Mouse (Mus musculus): Measurements from ENCODE around the gene Olfr368.

Olfr368 gene

DNA sequence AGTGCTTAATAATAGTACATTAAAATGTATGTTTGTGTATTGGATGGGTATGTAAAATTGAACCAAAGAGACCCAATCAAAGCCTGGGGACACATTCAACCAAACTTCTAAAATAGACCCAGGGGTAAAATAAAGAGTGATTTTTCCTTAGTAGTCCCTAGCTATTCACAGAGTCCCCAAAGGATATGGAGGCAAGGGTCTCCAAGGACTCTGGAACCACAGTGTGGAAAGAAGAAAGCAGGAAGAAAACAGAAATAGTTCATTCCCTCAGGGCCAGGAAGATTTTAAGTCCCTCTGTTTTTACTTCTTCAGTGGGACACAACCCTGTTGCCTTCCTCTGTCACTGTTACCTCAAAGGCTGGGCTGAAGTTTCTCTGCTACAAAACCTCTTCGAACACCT is at the start of gene Olfr368:
TSS of gene Olfr368 (plus strand) at position 301 of the 400 bp plus-strand sequence.
- no peaks in the 10 kb centered on the region for H3K9me3 ChIP-seq (ENCODE audit: low read length)
- H3K27me3 ChIP-seq (ENCODE audit: insufficient read depth, low read length) = no peaks in the 10 kb centered on the region
- no peaks in the 10 kb centered on the region for H3K36me3 ChIP-seq (ENCODE audit: insufficient read depth, low read length)
- no peak within 1 kb of the TSS for H3K4me3 ChIP-seq (replicated peaks; ENCODE audit: low read length)
- no peak for TF ChIP-seq NANOG (IDR thresholded peaks at IDR 0.05; ENCODE audit: borderline replicate concordance, low read length)
- H3K4me1 ChIP-seq (replicated peaks; ENCODE audit: low read depth, low read length) = no peaks in the 10 kb centered on the region; the same call in 1 of the 2 replicates

DNA sequence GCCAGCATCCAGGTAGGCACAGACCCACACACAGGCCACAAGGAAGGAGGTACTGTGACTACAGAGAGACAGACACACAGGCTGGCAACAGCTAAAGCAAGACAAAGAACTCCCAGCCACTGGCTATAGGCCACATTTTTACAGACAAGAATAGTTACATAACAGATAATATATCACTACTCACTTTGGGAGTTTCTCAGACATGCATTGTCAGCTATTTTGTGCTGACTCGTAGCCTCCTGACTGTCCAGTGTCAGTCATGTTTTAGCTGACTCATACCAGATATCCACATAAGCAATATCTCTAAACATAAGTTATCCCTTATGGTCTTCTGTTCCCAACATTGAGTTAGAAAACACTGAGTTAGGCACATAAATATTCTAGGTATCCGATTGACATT is 7.0 kb downstream of the Olfr368 start:
- Histone ChIP-seq H3K36me3 (ENCODE audit: insufficient read depth, low read length) (no peaks in the 10 kb centered on the region), H3K27me3 (ENCODE audit: insufficient read depth, low read length) (no peaks in the 10 kb centered on the region), H3K9me3 (ENCODE audit: low read length) (peaks cover 27% of the 10 kb centered on the region), H3K4me1 (replicated peaks; ENCODE audit: low read depth, low read length) (no peaks in the 10 kb centered on the region), H3K4me3 (replicated peaks; ENCODE audit: low read length) (no peak overlapping the region)
- TF ChIP-seq CTCF (conservative IDR thresholded peaks at IDR 0.05; ENCODE audit: low read length) = no peak
- no peak for TF ChIP-seq NANOG (IDR thresholded peaks at IDR 0.05; ENCODE audit: borderline replicate concordance, low read length)
- no peak for TF ChIP-seq POU5F1 (IDR thresholded peaks at IDR 0.05; ENCODE audit: borderline replicate concordance, low read length)

DNA sequence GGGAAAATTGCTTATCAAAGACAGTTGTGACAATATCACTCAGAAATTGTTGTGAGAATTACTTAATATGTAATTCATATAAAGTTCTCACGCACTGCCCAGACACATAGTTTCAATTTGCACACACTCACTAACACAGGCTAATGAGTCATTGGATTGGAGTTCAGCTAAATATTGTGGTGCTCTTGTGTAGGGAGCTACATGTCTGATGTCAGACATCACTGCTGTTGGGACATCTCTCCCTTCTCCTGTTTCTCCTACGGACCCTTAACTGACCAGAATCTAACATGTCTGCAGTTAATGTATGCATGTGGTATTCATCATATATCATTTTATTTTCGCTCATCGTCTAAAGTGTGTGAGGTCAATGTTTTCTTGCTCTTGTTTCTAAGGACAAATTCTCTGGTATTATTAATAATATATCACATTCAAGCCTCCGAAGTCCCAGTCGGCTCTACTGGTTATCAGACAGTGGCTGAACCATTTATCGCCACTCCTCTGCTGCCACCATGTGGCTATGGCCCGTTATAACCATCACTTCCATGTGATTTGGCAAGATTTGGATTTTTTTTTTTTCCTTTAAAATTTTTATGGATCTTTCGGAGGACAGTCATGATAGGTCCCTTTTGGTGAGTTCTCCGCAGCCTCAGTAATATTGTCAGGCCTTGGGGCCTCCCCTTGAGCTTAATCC is 12.3 kb downstream of the Olfr368 start:
- H3K9me3 ChIP-seq (ENCODE audit: low read length) = peaks cover 41% of the 10 kb centered on the region
- no peaks in the 10 kb centered on the region for H3K27me3 ChIP-seq (ENCODE audit: insufficient read depth, low read length)
- peak; percentile 26 for TF ChIP-seq CTCF (conservative IDR thresholded peaks at IDR 0.05; ENCODE audit: low read length)
- TF ChIP-seq NANOG (IDR thresholded peaks at IDR 0.05; ENCODE audit: borderline replicate concordance, low read length) = no peak
- no peaks in the 10 kb centered on the region for H3K4me1 ChIP-seq (replicated peaks; ENCODE audit: low read depth, low read length)
- no peaks in the 10 kb centered on the region for H3K36me3 ChIP-seq (ENCODE audit: insufficient read depth, low read length)
- no peak overlapping the region for H3K4me3 ChIP-seq (replicated peaks; ENCODE audit: low read length)

DNA sequence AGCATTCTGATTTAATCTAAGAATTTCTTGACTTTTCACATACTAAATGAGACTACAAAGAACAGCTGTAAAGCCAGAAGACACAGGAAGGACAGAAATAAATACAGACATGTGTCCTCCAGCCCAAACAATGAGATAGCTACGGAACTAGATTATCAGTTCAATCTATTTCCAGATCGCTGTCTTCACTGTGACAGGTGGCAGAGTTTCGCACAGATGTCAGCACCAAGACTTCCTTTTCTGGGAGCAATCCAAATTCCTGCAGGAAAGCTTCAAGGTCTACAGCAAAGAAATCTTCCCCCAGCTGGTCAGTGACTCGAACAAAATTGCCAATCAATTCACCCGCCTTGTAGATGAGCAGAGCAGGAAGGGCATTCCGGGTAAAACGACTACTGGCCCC is 25.4 kb downstream of the Olfr368 start:
- Histone ChIP-seq H3K36me3 (ENCODE audit: insufficient read depth, low read length) (peaks cover 71% of the 10 kb centered on the region), H3K4me3 (replicated peaks; ENCODE audit: low read length) (no peak overlapping the region), H3K27me3 (ENCODE audit: insufficient read depth, low read length) (no peaks in the 10 kb centered on the region), H3K4me1 (replicated peaks; ENCODE audit: low read depth, low read length) (no peaks in the 10 kb centered on the region), H3K9me3 (ENCODE audit: low read length) (peaks cover 87% of the 10 kb centered on the region)
- TF ChIP-seq CTCF (conservative IDR thresholded peaks at IDR 0.05; ENCODE audit: low read length) (no peak), NANOG (IDR thresholded peaks at IDR 0.05; ENCODE audit: borderline replicate concordance, low read length) (no peak), POU5F1 (IDR thresholded peaks at IDR 0.05; ENCODE audit: borderline replicate concordance, low read length) (no peak)

DNA sequence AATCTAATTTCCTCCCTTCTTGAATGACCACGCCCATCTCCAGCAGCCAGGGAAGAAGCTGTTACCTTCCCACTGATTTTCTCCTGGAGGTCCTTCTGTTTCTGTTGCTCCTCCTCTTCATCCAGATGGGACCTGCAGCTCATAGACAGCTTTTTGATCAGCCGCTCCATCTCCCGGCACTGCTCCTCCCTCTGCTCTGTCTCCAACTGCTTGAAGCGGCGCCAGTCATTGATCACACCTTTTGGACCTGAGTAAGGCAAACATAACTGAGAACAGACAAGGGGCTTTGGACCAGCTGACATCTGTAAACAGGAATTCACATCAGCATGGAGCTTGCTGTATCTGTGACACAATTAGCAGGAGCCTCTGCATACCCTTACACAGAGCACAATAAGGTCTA is 29.3 kb downstream of the Olfr368 start:
- H3K27me3 ChIP-seq (ENCODE audit: insufficient read depth, low read length) = no peaks in the 10 kb centered on the region
- H3K9me3 ChIP-seq (ENCODE audit: low read length) = peaks cover 68% of the 10 kb centered on the region
- peaks cover 71% of the 10 kb centered on the region for H3K36me3 ChIP-seq (ENCODE audit: insufficient read depth, low read length)
- H3K4me3 ChIP-seq (replicated peaks; ENCODE audit: low read length) = no peak overlapping the region
- peaks cover 8% of the 10 kb centered on the region; the same call in 1 of the 2 replicates for H3K4me1 ChIP-seq (replicated peaks; ENCODE audit: low read depth, low read length)
- TF ChIP-seq NANOG (IDR thresholded peaks at IDR 0.05; ENCODE audit: borderline replicate concordance, low read length) (no peak), CTCF (conservative IDR thresholded peaks at IDR 0.05; ENCODE audit: low read length) (no peak), POU5F1 (IDR thresholded peaks at IDR 0.05; ENCODE audit: borderline replicate concordance, low read length) (no peak)

DNA sequence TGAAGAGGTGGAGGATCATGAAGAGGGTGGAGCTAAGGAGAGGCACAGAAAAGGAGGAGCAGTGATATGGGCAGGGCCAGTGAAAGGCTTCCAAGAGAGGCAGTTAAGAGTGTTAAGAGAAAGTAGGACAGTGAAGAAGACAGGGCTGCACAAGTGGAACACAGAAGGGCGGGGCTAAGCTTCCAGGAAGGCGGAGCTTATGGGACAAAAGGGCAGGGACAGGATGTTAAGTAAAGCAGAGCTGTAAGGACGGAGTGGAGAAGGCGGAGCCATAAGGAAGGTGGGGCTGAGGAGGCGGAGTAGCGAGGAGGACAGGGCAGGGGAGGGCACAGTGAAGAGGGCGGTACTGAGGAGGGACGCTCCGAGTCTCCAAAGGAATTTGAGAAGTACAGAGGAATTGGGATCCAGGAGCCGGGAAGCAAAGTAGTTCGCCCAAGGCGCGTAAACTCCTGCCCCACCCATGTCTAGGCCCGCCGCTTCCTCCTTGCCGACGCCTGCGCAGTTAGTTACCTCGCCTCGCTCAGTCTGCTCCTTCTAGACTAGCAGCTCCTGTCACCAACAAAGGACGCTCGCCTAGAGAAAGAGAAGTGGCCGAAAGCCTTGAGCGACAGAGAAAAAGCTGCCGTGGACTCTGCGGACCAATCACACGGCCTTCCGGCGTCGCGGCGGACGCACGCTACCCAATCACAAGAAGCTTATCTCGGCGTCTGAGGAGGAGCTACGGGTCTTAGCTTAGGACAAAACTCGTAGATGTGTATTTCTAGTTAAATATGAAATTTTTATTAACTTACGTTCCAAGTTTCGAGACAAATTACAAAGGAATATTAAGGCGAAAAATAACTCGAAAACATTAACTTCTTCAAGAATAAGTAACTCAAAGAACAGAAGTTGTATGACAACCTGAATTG is 32.6 kb downstream of the Olfr368 start, which contains the start of gene Pdcl:
TSS of gene Pdcl (minus strand) at position 700 of the 908 bp plus-strand sequence.
- Histone ChIP-seq H3K4me3 (replicated peaks; ENCODE audit: low read length) (peak within 1 kb of the TSS; percentile 85), H3K4me1 (replicated peaks; ENCODE audit: low read depth, low read length) (peaks cover 8% of the 10 kb centered on the region; the same call in 1 of the 2 replicates), H3K36me3 (ENCODE audit: insufficient read depth, low read length) (peaks cover 39% of the 10 kb centered on the region), H3K9me3 (ENCODE audit: low read length) (peaks cover 47% of the 10 kb centered on the region), H3K27me3 (ENCODE audit: insufficient read depth, low read length) (no peaks in the 10 kb centered on the region)
- TF ChIP-seq POU5F1 (IDR thresholded peaks at IDR 0.05; ENCODE audit: borderline replicate concordance, low read length) = no peak
- TF ChIP-seq CTCF (conservative IDR thresholded peaks at IDR 0.05; ENCODE audit: low read length) = no peak

DNA sequence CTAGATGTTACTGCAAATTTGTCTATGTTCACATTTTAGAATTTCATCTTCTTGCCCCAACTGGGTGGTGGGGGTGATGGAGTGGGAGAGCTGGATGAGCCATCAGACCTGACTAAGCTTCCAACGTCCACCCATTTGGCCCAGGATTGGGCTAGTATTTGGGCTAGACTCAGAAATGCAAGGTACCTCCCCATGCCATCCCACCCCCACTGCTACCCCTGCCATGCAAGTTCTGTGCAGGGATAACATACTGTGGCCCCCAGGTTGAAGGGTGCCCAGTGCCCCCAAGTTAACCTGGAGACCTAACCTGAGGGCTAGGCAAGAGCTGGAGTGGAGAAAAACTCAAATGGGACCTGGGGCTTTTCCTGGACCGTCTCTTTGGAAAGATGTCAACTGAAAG is 33.6 kb downstream of the Olfr368 start:
- Histone ChIP-seq H3K9me3 (ENCODE audit: low read length) (peaks cover 37% of the 10 kb centered on the region), H3K4me3 (replicated peaks; ENCODE audit: low read length) (peak overlapping the region; percentile 85; the same call in 1 of the 2 replicates), H3K4me1 (replicated peaks; ENCODE audit: low read depth, low read length) (peaks cover 8% of the 10 kb centered on the region; the same call in 1 of the 2 replicates), H3K27me3 (ENCODE audit: insufficient read depth, low read length) (no peaks in the 10 kb centered on the region), H3K36me3 (ENCODE audit: insufficient read depth, low read length) (peaks cover 29% of the 10 kb centered on the region)
- no peak for TF ChIP-seq CTCF (conservative IDR thresholded peaks at IDR 0.05; ENCODE audit: low read length)
- no peak for TF ChIP-seq NANOG (IDR thresholded peaks at IDR 0.05; ENCODE audit: borderline replicate concordance, low read length)
- TF ChIP-seq POU5F1 (IDR thresholded peaks at IDR 0.05; ENCODE audit: borderline replicate concordance, low read length) = no peak

DNA sequence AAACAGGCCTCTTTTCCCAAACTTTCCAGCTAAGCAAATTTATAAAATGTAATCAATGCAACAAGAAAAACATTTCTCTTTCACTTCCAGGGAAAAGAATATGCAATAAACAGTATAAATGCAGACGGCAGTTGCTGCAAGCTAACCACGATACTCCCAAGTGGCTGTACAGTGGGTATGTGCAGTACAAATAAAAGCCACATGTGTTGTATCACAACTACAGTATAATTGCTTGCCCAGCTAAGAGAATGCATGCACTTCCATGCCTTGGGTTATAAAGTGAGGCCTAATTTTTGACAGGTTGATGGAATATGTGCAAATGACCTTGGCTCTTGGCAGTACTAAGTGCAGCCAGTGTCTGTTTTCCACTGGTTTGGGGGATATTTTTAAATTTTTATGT is 44.3 kb downstream of the Olfr368 start:
- Histone ChIP-seq H3K27me3 (ENCODE audit: insufficient read depth, low read length) (no peaks in the 10 kb centered on the region), H3K36me3 (ENCODE audit: insufficient read depth, low read length) (peaks cover 18% of the 10 kb centered on the region), H3K9me3 (ENCODE audit: low read length) (no peaks in the 10 kb centered on the region), H3K4me1 (replicated peaks; ENCODE audit: low read depth, low read length) (no peaks in the 10 kb centered on the region; the same call in 1 of the 2 replicates), H3K4me3 (replicated peaks; ENCODE audit: low read length) (no peak overlapping the region)
- TF ChIP-seq CTCF (conservative IDR thresholded peaks at IDR 0.05; ENCODE audit: low read length) = no peak
- TF ChIP-seq POU5F1 (IDR thresholded peaks at IDR 0.05; ENCODE audit: borderline replicate concordance, low read length) = no peak
- no peak for TF ChIP-seq NANOG (IDR thresholded peaks at IDR 0.05; ENCODE audit: borderline replicate concordance, low read length)
